Mouse (Mus musculus) lung, postnatal 36 days (tissue): ENCODE data around the gene Frmd6.

ENCODE experiments used
- DNase-seq: peaks from one replicate; pipeline ENCODE4 v3.0.0; 2022; ENCODE audit warnings: mixed read lengths

The Frmd6 gene

GRCm38 (mm10) chr12:70809957-70810356, 15.4 kb upstream of the Frmd6 start:
- no peak for DNase-seq

GRCm38 (mm10) chr12:70811772-70812171, 13.5 kb upstream of the Frmd6 start:
- no peak for DNase-seq

GRCm38 (mm10) chr12:70812176-70812575, 13.1 kb upstream of the Frmd6 start:
- peak; percentile 66 for DNase-seq

GRCm38 (mm10) chr12:70812822-70813465, 12.4 kb upstream of the Frmd6 start:
- peak; percentile 63 for DNase-seq

GRCm38 (mm10) chr12:70816731-70817130, 8.6 kb upstream of the Frmd6 start:
- DNase-seq, result no peak

- DNase-seq, result no peak
These were observed 1.3 kb upstream of the Frmd6 start for GRCm38 (mm10) chr12:70824017-70824416.

GRCm38 (mm10) chr12:70825651-70826317, 470 bp downstream of the Frmd6 start:
- peak; percentile 52 for DNase-seq

GRCm38 (mm10) chr12:70826318-70827072, 1.2 kb downstream of the Frmd6 start:
- peak; percentile 58 for DNase-seq

GRCm38 (mm10) chr12:70827187-70827900, 2.0 kb downstream of the Frmd6 start:
- DNase-seq, result peak; percentile 69

GRCm38 (mm10) chr12:70827901-70828271, 2.6 kb downstream of the Frmd6 start:
- no peak for DNase-seq

- no peak for DNase-seq
These were observed 5.8 kb downstream of the Frmd6 start for GRCm38 (mm10) chr12:70830982-70831566.

GRCm38 (mm10) chr12:70832216-70832998, 7.1 kb downstream of the Frmd6 start:
- no peak for DNase-seq

- no peak for DNase-seq
These were observed 7.7 kb downstream of the Frmd6 start for GRCm38 (mm10) chr12:70833050-70833449.

- DNase-seq, result no peak
These were observed 8.7 kb downstream of the Frmd6 start for GRCm38 (mm10) chr12:70834043-70834442.

- no peak for DNase-seq
These were observed 9.7 kb downstream of the Frmd6 start for GRCm38 (mm10) chr12:70835004-70835403.

- DNase-seq, result no peak
These were observed 12.5 kb downstream of the Frmd6 start for GRCm38 (mm10) chr12:70837792-70838321.

- DNase-seq, result no peak
These were observed 20.1 kb downstream of the Frmd6 start for GRCm38 (mm10) chr12:70845371-70845770.

GRCm38 (mm10) chr12:70849024-70849423, 23.7 kb downstream of the Frmd6 start:
- DNase-seq, result no peak

- DNase-seq, result no peak
These were observed 24.4 kb downstream of the Frmd6 start for GRCm38 (mm10) chr12:70849517-70850291.

- no peak for DNase-seq
These were observed 26.1 kb downstream of the Frmd6 start for GRCm38 (mm10) chr12:70851342-70851960.
